Mouse (Mus musculus): ENCODE data around the gene Cacfd1.

GRCm38 (mm10) chr2:27058251-27058650 is 48.5 kb downstream of the Cacfd1 start:
- TF ChIP-seq POLR2A (IDR thresholded peaks at IDR 0.05; ENCODE audit: insufficient read depth, low read length) (no peak), CTCF (IDR thresholded peaks at IDR 0.05; ENCODE audit: low read depth, low read length) (no peak)
